Mouse (Mus musculus): ENCODE measurements around the gene Plpp1. TPM values are rescaled to one million over a fixed set of nuclear protein-coding genes. Genes with fewer than 3 reads are reported as not detected.
A peak's percentile ranks its signal among the peaks of the same experiment; 100 is the strongest.

Gene Plpp1
- total and polyA plus RNA-seq, 3 experiments, result 1.5 to 19.4 (median 3.4) TPM

GRCm38 (mm10) chr13:112866782-112867181 lies 66.2 kb downstream of the Plpp1 start:
- TF ChIP-seq CTCF (IDR thresholded peaks at IDR 0.05; ENCODE audit: low read depth, low read length) (no peak), POLR2AphosphoS5 (IDR thresholded peaks at IDR 0.05; ENCODE audit: insufficient replicate concordance, low read depth, low read length) (no peak), TAL1 (conservative IDR thresholded peaks at IDR 0.05; ENCODE audit: low read depth, low read length) (no peak), GATA2 (IDR thresholded peaks at IDR 0.05; ENCODE audit: borderline replicate concordance, low read depth, low read length) (no peak)
- no peak for DNase-seq (ENCODE audit: low spot score)
- Histone ChIP-seq H3K36me3 (replicated peaks) (peaks cover 96% of the 10 kb centered on the region), H3K4me3 (ENCODE audit: low read depth, low read length) (no peak overlapping the region), H3K9me3 (replicated peaks) (no peaks in the 10 kb centered on the region), H3K4me1 (ENCODE audit: insufficient read depth, low read depth, low read length) (peaks cover 25% of the 10 kb centered on the region), H3K27me3 (ENCODE audit: insufficient read depth, low read length) (no peaks in the 10 kb centered on the region)
- no peak for ATAC-seq (ENCODE audit: extremely low read depth, insufficient number of reproducible peaks, low FRiP score, poor library complexity, severe bottlenecking)

- DNase-seq (ENCODE audit: low spot score) (no peak), ATAC-seq (ENCODE audit: extremely low read depth, insufficient number of reproducible peaks, low FRiP score, poor library complexity, severe bottlenecking) (no peak)
- H3K4me1 ChIP-seq (ENCODE audit: insufficient read depth, low read depth, low read length), result peaks cover 29% of the 10 kb centered on the region
- no peaks in the 10 kb centered on the region for H3K9me3 ChIP-seq (replicated peaks)
- H3K27me3 ChIP-seq (ENCODE audit: insufficient read depth, low read length), result no peaks in the 10 kb centered on the region
- H3K4me3 ChIP-seq (ENCODE audit: low read depth, low read length), result no peak overlapping the region
- H3K36me3 ChIP-seq (replicated peaks), result peaks cover 95% of the 10 kb centered on the region
- TF ChIP-seq CTCF (IDR thresholded peaks at IDR 0.05; ENCODE audit: low read depth, low read length) (no peak), POLR2AphosphoS5 (IDR thresholded peaks at IDR 0.05; ENCODE audit: insufficient replicate concordance, low read depth, low read length) (no peak), GATA1 (IDR thresholded peaks at IDR 0.05; ENCODE audit: borderline replicate concordance, low read length) (no peak), GATA2 (IDR thresholded peaks at IDR 0.05; ENCODE audit: borderline replicate concordance, low read depth, low read length) (no peak), TAL1 (conservative IDR thresholded peaks at IDR 0.05; ENCODE audit: low read depth, low read length) (no peak)
Observed at GRCm38 (mm10) chr13:112867381-112867780, 66.8 kb downstream of the Plpp1 start.

- ATAC-seq (ENCODE audit: extremely low read depth, insufficient number of reproducible peaks, low FRiP score, poor library complexity, severe bottlenecking), result no peak
- peaks cover 33% of the 10 kb centered on the region for H3K4me1 ChIP-seq (ENCODE audit: insufficient read depth, low read depth, low read length)
- peaks cover 96% of the 10 kb centered on the region for H3K36me3 ChIP-seq (replicated peaks)
- no peak overlapping the region; the same call in 1 of the 2 replicates for H3K4me3 ChIP-seq (ENCODE audit: low read depth, low read length)
- TF ChIP-seq POLR2AphosphoS5 (IDR thresholded peaks at IDR 0.05; ENCODE audit: insufficient replicate concordance, low read depth, low read length), result no peak
- no peak for TF ChIP-seq CTCF (IDR thresholded peaks at IDR 0.05; ENCODE audit: low read depth, low read length)
- no peak for TF ChIP-seq TAL1 (conservative IDR thresholded peaks at IDR 0.05; ENCODE audit: low read depth, low read length)
- no peak for TF ChIP-seq GATA2 (IDR thresholded peaks at IDR 0.05; ENCODE audit: borderline replicate concordance, low read depth, low read length)
- TF ChIP-seq GATA1 (IDR thresholded peaks at IDR 0.05; ENCODE audit: borderline replicate concordance, low read length), result no peak
- no peaks in the 10 kb centered on the region for H3K9me3 ChIP-seq (replicated peaks)
- no peak for DNase-seq (ENCODE audit: low spot score)
- H3K27me3 ChIP-seq (ENCODE audit: insufficient read depth, low read length), result no peaks in the 10 kb centered on the region
Observed at GRCm38 (mm10) chr13:112870039-112870690, 69.6 kb downstream of the Plpp1 start.

- H3K36me3 ChIP-seq (replicated peaks), result peaks cover 93% of the 10 kb centered on the region
- TF ChIP-seq TAL1 (conservative IDR thresholded peaks at IDR 0.05; ENCODE audit: low read depth, low read length) (0 out of 2 replicates have a peak, but pooled peaks have one; percentile 14), CTCF (IDR thresholded peaks at IDR 0.05; ENCODE audit: low read depth, low read length) (no peak)
- ATAC-seq (ENCODE audit: extremely low read depth, insufficient number of reproducible peaks, low FRiP score, poor library complexity, severe bottlenecking), result peak; percentile 69
Observed at GRCm38 (mm10) chr13:112871500-112872266, 71.1 kb downstream of the Plpp1 start.

DNA sequence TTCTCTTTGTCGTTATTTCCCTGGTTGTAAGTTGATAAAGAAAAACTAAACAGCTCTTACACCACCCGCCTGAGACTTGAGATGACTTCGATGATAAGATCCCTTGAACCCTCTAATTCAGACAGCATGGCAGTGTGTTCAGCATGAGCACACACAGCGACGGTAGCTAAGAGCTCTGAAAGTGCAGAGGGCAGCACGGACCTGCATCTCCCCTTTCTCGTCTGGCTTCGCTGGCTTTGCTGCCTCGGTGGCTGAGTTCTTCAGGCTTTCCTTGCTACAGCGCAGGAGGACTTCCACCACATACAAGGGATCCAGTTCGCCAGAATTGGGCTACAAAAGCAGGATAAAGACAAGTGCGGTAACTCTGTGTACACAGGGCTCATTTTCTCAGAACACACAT lies 86.6 kb downstream of the Plpp1 start:
- ATAC-seq (ENCODE audit: extremely low read depth, insufficient number of reproducible peaks, low FRiP score, poor library complexity, severe bottlenecking), result no peak

More at GRCm38 (mm10) chr13:112871500-112872266, 71.1 kb downstream of the Plpp1 start:
- peak overlapping the region; percentile 50; the same call in 1 of the 2 replicates for H3K4me3 ChIP-seq (ENCODE audit: low read depth, low read length)
- H3K4me1 ChIP-seq (ENCODE audit: insufficient read depth, low read depth, low read length), result peaks cover 33% of the 10 kb centered on the region
- no peaks in the 10 kb centered on the region for H3K9me3 ChIP-seq (replicated peaks)
- no peaks in the 10 kb centered on the region for H3K27me3 ChIP-seq (ENCODE audit: insufficient read depth, low read length)
- DNase-seq (ENCODE audit: low spot score), result peak; percentile 37

DNA sequence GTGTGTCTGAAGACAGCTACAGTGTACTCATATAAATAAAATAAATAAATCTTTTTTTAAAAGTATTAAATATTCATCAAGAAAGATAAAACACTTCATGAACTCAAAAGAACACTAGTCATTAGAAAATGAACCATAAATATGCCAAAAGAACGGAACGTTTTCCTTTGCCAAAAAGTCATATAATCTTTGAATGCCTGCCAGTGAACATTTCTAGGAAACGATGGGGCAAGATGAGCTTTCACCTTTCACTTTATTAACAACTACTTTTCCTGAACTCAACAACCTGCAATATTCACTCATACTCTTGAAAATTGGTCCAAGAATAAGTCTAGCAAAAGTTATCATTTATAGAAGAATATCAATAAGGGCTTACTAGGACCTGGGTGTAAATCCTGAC lies 101.6 kb downstream of the Plpp1 start:
- H3K27me3 ChIP-seq (ENCODE audit: insufficient read depth, low read length), result no peaks in the 10 kb centered on the region
- H3K4me1 ChIP-seq (ENCODE audit: insufficient read depth, low read depth, low read length), result no peaks in the 10 kb centered on the region
- TF ChIP-seq TAL1 (conservative IDR thresholded peaks at IDR 0.05; ENCODE audit: low read depth, low read length), result no peak
- no peak for TF ChIP-seq GATA1 (IDR thresholded peaks at IDR 0.05; ENCODE audit: borderline replicate concordance, low read length)
- no peak for TF ChIP-seq CTCF (IDR thresholded peaks at IDR 0.05; ENCODE audit: low read depth, low read length)
- no peak for TF ChIP-seq POLR2AphosphoS5 (IDR thresholded peaks at IDR 0.05; ENCODE audit: insufficient replicate concordance, low read depth, low read length)
- TF ChIP-seq GATA2 (IDR thresholded peaks at IDR 0.05; ENCODE audit: borderline replicate concordance, low read depth, low read length), result no peak
- H3K9me3 ChIP-seq (replicated peaks), result no peaks in the 10 kb centered on the region
- H3K4me3 ChIP-seq (ENCODE audit: low read depth, low read length), result no peak overlapping the region
- ATAC-seq (ENCODE audit: extremely low read depth, insufficient number of reproducible peaks, low FRiP score, poor library complexity, severe bottlenecking) (no peak), DNase-seq (ENCODE audit: low spot score) (no peak)
- peaks cover 91% of the 10 kb centered on the region for H3K36me3 ChIP-seq (replicated peaks)

More for the DNA sequence above, 86.6 kb downstream of the Plpp1 start:
- Histone ChIP-seq H3K4me1 (ENCODE audit: insufficient read depth, low read depth, low read length) (0 out of 2 replicates have a peak, but pooled peaks cover 2% of the 10 kb centered on the region), H3K9me3 (replicated peaks) (no peaks in the 10 kb centered on the region), H3K36me3 (replicated peaks) (peaks cover 85% of the 10 kb centered on the region), H3K27me3 (ENCODE audit: insufficient read depth, low read length) (no peaks in the 10 kb centered on the region), H3K4me3 (ENCODE audit: low read depth, low read length) (no peak overlapping the region)
- DNase-seq (ENCODE audit: low spot score), result no peak
- TF ChIP-seq POLR2AphosphoS5 (IDR thresholded peaks at IDR 0.05; ENCODE audit: insufficient replicate concordance, low read depth, low read length) (no peak), TAL1 (conservative IDR thresholded peaks at IDR 0.05; ENCODE audit: low read depth, low read length) (no peak), CTCF (IDR thresholded peaks at IDR 0.05; ENCODE audit: low read depth, low read length) (no peak), GATA2 (IDR thresholded peaks at IDR 0.05; ENCODE audit: borderline replicate concordance, low read depth, low read length) (no peak), GATA1 (IDR thresholded peaks at IDR 0.05; ENCODE audit: borderline replicate concordance, low read length) (no peak)
